Mouse (Mus musculus) small intestine, adult 2 months (tissue): ENCODE measurements around the gene Sox8.

Source experiments
- CTCF ChIP-seq: fragments of 200-500 bp; IDR thresholded peaks from 2 replicates; pipeline ENCODE4 v1.5.1; 2012; ENCODE audit warnings: low read depth, mild to moderate bottlenecking, control low read depth, inconsistent platforms, low read length, moderate library complexity, mixed read lengths; ENCODE audit not compliant: insufficient replicate concordance, insufficient read length; ENCODE audit errors: extremely low read depth
- POLR2A ChIP-seq: fragments of 200-500 bp; IDR thresholded peaks from 2 replicates; pipeline ENCODE4 v1.6.1; 2012; ENCODE audit warnings: low read depth, mild to moderate bottlenecking, control low read depth, inconsistent platforms, low read length, moderate library complexity

DNA sequence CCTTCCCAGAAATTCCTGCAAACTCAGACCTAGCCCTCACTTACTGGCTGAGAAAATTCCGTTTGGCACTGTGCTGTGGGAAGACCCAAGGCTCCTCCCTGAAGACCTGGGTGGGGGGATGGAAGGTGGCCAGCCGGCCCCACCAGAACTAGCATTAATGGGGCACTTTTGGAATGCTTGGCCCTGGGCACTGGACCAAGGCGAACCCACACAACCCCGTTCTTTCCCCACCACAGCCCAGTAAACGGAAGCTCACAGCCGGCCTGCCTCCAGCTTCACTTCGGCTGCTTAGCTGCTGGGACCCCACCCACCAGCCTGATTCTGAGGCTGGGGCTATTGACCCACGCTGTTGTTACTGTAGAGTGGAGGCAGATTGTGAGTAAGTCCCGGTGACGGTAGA, 2.3 kb downstream of the Sox8 start:
- TF ChIP-seq CTCF (no peak), POLR2A (no peak)
